Mouse (Mus musculus) limb, embryonic 15.5 days (tissue): ENCODE results near the gene Med27. TPM values are rescaled to one million over a fixed set of nuclear protein-coding genes. Genes with fewer than 3 reads are reported as not detected.

Experiments used
- ATAC-seq: fragments of 200-750 bp; cut with Nextera tagmentation; 2 replicates; pipeline ENCODE4 v1.8.0; 2017; ENCODE audit warnings: low read depth, moderate TSS enrichment; ENCODE audit not compliant: insufficient number of reproducible peaks, low FRiP score, low TSS enrichment
- H3K27ac ChIP-seq: fragments of 300-500 bp; sonication (generic); 2 replicates; pipeline ENCODE4 v1.5.1; 2015; ENCODE audit warnings: moderate library complexity, mild to moderate bottlenecking, inconsistent platforms
- H3K27me3 ChIP-seq: fragments of 300-500 bp; sonication (generic); 2 replicates; pipeline ENCODE4 v1.6.1; 2015; ENCODE audit warnings: inconsistent platforms
- H3K36me3 ChIP-seq: fragments of 300-500 bp; sonication (generic); 2 replicates; pipeline ENCODE4 v1.6.1; 2015; ENCODE audit warnings: inconsistent platforms
- H3K4me1 ChIP-seq: fragments of 300-500 bp; sonication (generic); 2 replicates; pipeline ENCODE4 v1.6.1; 2015; ENCODE audit warnings: inconsistent platforms
- H3K4me2 ChIP-seq: fragments of 300-500 bp; sonication (generic); 2 replicates; pipeline ENCODE4 v1.6.1; 2015; ENCODE audit warnings: mild to moderate bottlenecking, inconsistent platforms
- H3K4me3 ChIP-seq: fragments of 300-500 bp; sonication (generic); 2 replicates; pipeline ENCODE4 v1.5.1; 2015; ENCODE audit warnings: mild to moderate bottlenecking, inconsistent platforms
- H3K9ac ChIP-seq: fragments of 300-500 bp; sonication (generic); 2 replicates; pipeline ENCODE4 v1.6.1; 2015; ENCODE audit warnings: inconsistent platforms
- H3K9me3 ChIP-seq: fragments of 300-500 bp; sonication (generic); 2 replicates; pipeline ENCODE4 v1.6.1; 2016; ENCODE audit warnings: inconsistent platforms
- WGBS: fragments of 180-500 bp; shearing (Covaris S2); methylation state at CpG from one replicate; pipeline ENCODE4 v1.1.7; 2015; 5-methylcytosine and 5-hydroxymethylcytosine counted together
- polyA plus RNA-seq: library from polyadenylated mRNA; unstranded; fragments of >200 nt; fragmentation: Nextera tagmentation; extraction: Ambion mirVana; gene quantifications from 2 replicates; pipeline ENCODE4 v1.2.1, GENCODE M21; 2015

Gene Med27
- polyA plus RNA-seq, 1 experiment from 2014 or later, result 42.6 TPM

- H3K9ac ChIP-seq, result no peak overlapping the region
- H3K4me1 ChIP-seq, result 0 out of 2 replicates have a peak, but pooled peaks cover 4% of the 10 kb centered on the region
- no peak overlapping the region for H3K4me3 ChIP-seq
- no peaks in the 10 kb centered on the region for H3K9me3 ChIP-seq
- ATAC-seq, result no peak
- WGBS, result 90% methylated on average over 2 of the region's 2 CpGs
- H3K4me2 ChIP-seq, result no peak overlapping the region
- no peaks in the 10 kb centered on the region for H3K27me3 ChIP-seq
- no peak overlapping the region for H3K27ac ChIP-seq
- no peaks in the 10 kb centered on the region for H3K36me3 ChIP-seq
Measured at GRCm38 (mm10) chr2:29485519-29485918, 138.9 kb downstream of the Med27 start.

GRCm38 (mm10) chr2:29486491-29486890, 139.9 kb downstream of the Med27 start:
- Histone ChIP-seq H3K9me3 (no peaks in the 10 kb centered on the region), H3K27me3 (no peaks in the 10 kb centered on the region), H3K4me1 (0 out of 2 replicates have a peak, but pooled peaks cover 4% of the 10 kb centered on the region), H3K4me2 (no peak overlapping the region), H3K9ac (no peak overlapping the region), H3K27ac (no peak overlapping the region), H3K4me3 (no peak overlapping the region), H3K36me3 (no peaks in the 10 kb centered on the region)
- 30% methylated on average over 7 of the region's 7 CpGs for WGBS
- no peak for ATAC-seq

GRCm38 (mm10) chr2:29487652-29488051, 141.0 kb downstream of the Med27 start:
- no peak for ATAC-seq
- Histone ChIP-seq H3K36me3 (no peaks in the 10 kb centered on the region), H3K4me3 (no peak overlapping the region), H3K9ac (no peak overlapping the region), H3K9me3 (no peaks in the 10 kb centered on the region), H3K27ac (no peak overlapping the region), H3K27me3 (no peaks in the 10 kb centered on the region), H3K4me2 (no peak overlapping the region), H3K4me1 (0 out of 2 replicates have a peak, but pooled peaks cover 4% of the 10 kb centered on the region)
- 62% methylated on average over 2 of the region's 2 CpGs for WGBS

- no peaks in the 10 kb centered on the region for H3K27me3 ChIP-seq
- H3K9me3 ChIP-seq, result no peaks in the 10 kb centered on the region
- no peaks in the 10 kb centered on the region for H3K36me3 ChIP-seq
- no peak overlapping the region for H3K4me2 ChIP-seq
- 60% methylated on average over 13 of the region's 13 CpGs for WGBS
- ATAC-seq, result no peak
- H3K4me1 ChIP-seq, result 0 out of 2 replicates have a peak, but pooled peaks cover 8% of the 10 kb centered on the region
- no peak overlapping the region for H3K27ac ChIP-seq
- H3K4me3 ChIP-seq, result no peak overlapping the region
- no peak overlapping the region for H3K9ac ChIP-seq
Measured at GRCm38 (mm10) chr2:29488379-29489236, 142.0 kb downstream of the Med27 start.

- WGBS, result 73% methylated on average over 6 of the region's 6 CpGs
Measured at GRCm38 (mm10) chr2:29491656-29492055, 145.0 kb downstream of the Med27 start.

GRCm38 (mm10) chr2:29493396-29494031, 146.9 kb downstream of the Med27 start:
- Histone ChIP-seq H3K27me3 (no peaks in the 10 kb centered on the region), H3K4me2 (no peak overlapping the region), H3K36me3 (no peaks in the 10 kb centered on the region), H3K27ac (no peak overlapping the region; the same call in 1 of the 2 replicates), H3K9me3 (no peaks in the 10 kb centered on the region), H3K9ac (no peak overlapping the region), H3K4me1 (0 out of 2 replicates have a peak, but pooled peaks cover 4% of the 10 kb centered on the region), H3K4me3 (no peak overlapping the region)
- ATAC-seq, result peak; percentile 41; the same call in 1 of the 2 replicates
- WGBS, result 55% methylated on average over 9 of the region's 9 CpGs

More at GRCm38 (mm10) chr2:29491656-29492055, 145.0 kb downstream of the Med27 start:
- H3K9ac ChIP-seq, result no peak overlapping the region
- no peaks in the 10 kb centered on the region for H3K36me3 ChIP-seq
- H3K27ac ChIP-seq, result no peak overlapping the region
- H3K4me2 ChIP-seq, result no peak overlapping the region
- 0 out of 2 replicates have a peak, but pooled peaks cover 4% of the 10 kb centered on the region for H3K4me1 ChIP-seq
- no peak for ATAC-seq
- H3K27me3 ChIP-seq, result no peaks in the 10 kb centered on the region
- no peaks in the 10 kb centered on the region for H3K9me3 ChIP-seq
- H3K4me3 ChIP-seq, result no peak overlapping the region

- ATAC-seq, result no peak
- Histone ChIP-seq H3K4me3 (no peak overlapping the region), H3K9ac (no peak overlapping the region), H3K4me2 (no peak overlapping the region), H3K27ac (no peak overlapping the region), H3K9me3 (no peaks in the 10 kb centered on the region), H3K4me1 (0 out of 2 replicates have a peak, but pooled peaks cover 4% of the 10 kb centered on the region), H3K27me3 (no peaks in the 10 kb centered on the region), H3K36me3 (no peaks in the 10 kb centered on the region)
- 87% methylated on average over 2 of the region's 2 CpGs for whole genome bisulfite sequencing
Measured at GRCm38 (mm10) chr2:29495271-29495670, 148.7 kb downstream of the Med27 start.

GRCm38 (mm10) chr2:29500601-29501350, 154.2 kb downstream of the Med27 start:
- Histone ChIP-seq H3K9ac (no peak overlapping the region), H3K27ac (no peak overlapping the region), H3K36me3 (peaks cover 4% of the 10 kb centered on the region; the same call in 1 of the 2 replicates), H3K9me3 (no peaks in the 10 kb centered on the region), H3K4me1 (no peaks in the 10 kb centered on the region), H3K4me3 (no peak overlapping the region), H3K4me2 (no peak overlapping the region), H3K27me3 (no peaks in the 10 kb centered on the region)
- no peak for ATAC-seq
- WGBS, result 76% methylated on average over 9 of the region's 9 CpGs

- no peak overlapping the region for H3K4me2 ChIP-seq
- no peaks in the 10 kb centered on the region for H3K27me3 ChIP-seq
- no peaks in the 10 kb centered on the region for H3K9me3 ChIP-seq
- 81% methylated on average over 4 of the region's 4 CpGs for WGBS
- peaks cover 4% of the 10 kb centered on the region; the same call in 1 of the 2 replicates for H3K36me3 ChIP-seq
- H3K9ac ChIP-seq, result no peak overlapping the region
- H3K4me1 ChIP-seq, result no peaks in the 10 kb centered on the region
- no peak for ATAC-seq
- H3K27ac ChIP-seq, result no peak overlapping the region
- no peak overlapping the region for H3K4me3 ChIP-seq
Measured at GRCm38 (mm10) chr2:29501381-29501780, 154.8 kb downstream of the Med27 start.

GRCm38 (mm10) chr2:29504848-29505247, 158.2 kb downstream of the Med27 start:
- no peak overlapping the region for H3K4me2 ChIP-seq
- peaks cover 9% of the 10 kb centered on the region for H3K36me3 ChIP-seq
- no peak overlapping the region for H3K4me3 ChIP-seq
- H3K9me3 ChIP-seq, result no peaks in the 10 kb centered on the region
- no peak overlapping the region for H3K27ac ChIP-seq
- H3K4me1 ChIP-seq, result no peaks in the 10 kb centered on the region
- no peaks in the 10 kb centered on the region for H3K27me3 ChIP-seq
- H3K9ac ChIP-seq, result no peak overlapping the region
- WGBS, result 52% methylated on average over 6 of the region's 6 CpGs
- ATAC-seq, result no peak

- Histone ChIP-seq H3K4me2 (no peak overlapping the region), H3K27ac (no peak overlapping the region)
- WGBS, result 73% methylated on average over 4 of the region's 4 CpGs
Measured at GRCm38 (mm10) chr2:29506411-29506810, 159.8 kb downstream of the Med27 start.

More at GRCm38 (mm10) chr2:29506411-29506810, 159.8 kb downstream of the Med27 start:
- no peak overlapping the region for H3K4me3 ChIP-seq
- H3K27me3 ChIP-seq, result no peaks in the 10 kb centered on the region
- no peaks in the 10 kb centered on the region for H3K9me3 ChIP-seq
- H3K36me3 ChIP-seq, result peaks cover 4% of the 10 kb centered on the region; the same call in 1 of the 2 replicates
- H3K4me1 ChIP-seq, result no peaks in the 10 kb centered on the region
- H3K9ac ChIP-seq, result no peak overlapping the region
- ATAC-seq, result no peak
